Mouse (Mus musculus) intestine, embryonic 16.5 days (tissue): ENCODE results near the gene Rnf43. TPM values are rescaled to one million over a fixed set of nuclear protein-coding genes. Genes with fewer than 3 reads are reported as not detected.

Experiments used
- ATAC-seq: fragments of 200-750 bp; cut with Nextera tagmentation; 2 replicates; pipeline ENCODE4 v1.8.0; 2017; ENCODE audit warnings: moderate TSS enrichment, moderate library complexity
- H3K27ac ChIP-seq: fragments of 300-500 bp; sonication (generic); 2 replicates; pipeline ENCODE4 v1.5.1; 2014; ENCODE audit warnings: mild to moderate bottlenecking, low read length
- H3K27me3 ChIP-seq: fragments of 300-500 bp; sonication (generic); replicated peaks from 2 replicates; pipeline ENCODE4 v1.6.1; 2014; ENCODE audit warnings: low read length, control low read depth, mixed read lengths; ENCODE audit not compliant: control insufficient read depth, insufficient read depth
- H3K36me3 ChIP-seq: fragments of 300-500 bp; sonication (generic); 2 replicates; pipeline ENCODE4 v1.6.1; 2014; ENCODE audit warnings: low read length, control low read depth; ENCODE audit not compliant: control insufficient read depth, insufficient read depth
- H3K4me1 ChIP-seq: fragments of 300-500 bp; sonication (generic); 2 replicates; pipeline ENCODE4 v1.6.1; 2014; ENCODE audit warnings: low read length, control low read depth, mixed read lengths; ENCODE audit not compliant: control insufficient read depth, insufficient read depth
- H3K4me2 ChIP-seq: fragments of 300-500 bp; sonication (generic); 2 replicates; pipeline ENCODE4 v1.6.1; 2014; ENCODE audit warnings: low read depth, low read length, control low read depth
- H3K4me3 ChIP-seq: fragments of 300-500 bp; sonication (generic); 2 replicates; pipeline ENCODE4 v1.5.1; 2014; ENCODE audit warnings: mild to moderate bottlenecking, low read length
- H3K9ac ChIP-seq: fragments of 300-500 bp; sonication (generic); 2 replicates; pipeline ENCODE4 v1.6.1; 2014; ENCODE audit warnings: low read depth, low read length
- H3K9me3 ChIP-seq: fragments of 300-500 bp; sonication (generic); 2 replicates; pipeline ENCODE4 v1.6.1; 2016; ENCODE audit warnings: low read length, control low read depth; ENCODE audit not compliant: control insufficient read depth
- WGBS: fragments of 180-500 bp; shearing (Covaris S2); extraction: QIAGEN DNeasy Blood & Tissue Kit; methylation state at CpG from one replicate; pipeline ENCODE4 v1.1.7; 2014; 5-methylcytosine and 5-hydroxymethylcytosine counted together
- polyA plus RNA-seq: library from polyadenylated mRNA; unstranded; fragments of >200 nt; fragmentation: Nextera tagmentation; extraction: Ambion mirVana; gene quantifications from 2 replicates; pipeline ENCODE4 v1.2.1, GENCODE M21; 2015

Rnf43 gene
- polyA plus RNA-seq, result 11.2 and 12.4 TPM in 2 replicates

DNA sequence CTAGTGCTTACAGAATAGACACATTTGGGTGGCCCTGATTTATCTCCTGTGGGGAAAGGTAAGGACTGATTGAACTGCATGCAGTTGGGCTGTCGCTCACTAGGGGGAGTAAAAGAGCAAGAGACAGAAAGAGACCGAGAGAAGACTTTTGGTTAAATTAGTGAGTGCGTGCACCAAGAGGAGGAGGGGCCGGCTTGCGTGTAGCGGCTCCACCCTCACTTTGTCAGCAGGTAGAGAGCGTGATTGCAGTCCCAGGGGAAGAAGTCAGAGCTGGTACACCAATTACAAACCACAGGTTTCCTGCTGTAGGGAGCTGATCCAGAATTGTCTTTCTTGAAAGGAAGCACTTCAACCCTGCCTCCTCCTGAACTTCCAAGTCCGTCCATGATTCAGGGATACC lies at the start of gene Rnf43:
TSS of gene Rnf43 (plus strand) at position 316 of the 400 bp plus-strand sequence.
- H3K27ac ChIP-seq, result peak within 1 kb of the TSS; percentile 88
- H3K9ac ChIP-seq, result peak within 1 kb of the TSS; percentile 72
- ATAC-seq, result peak; percentile 96
- H3K27me3 ChIP-seq, result no peaks in the 10 kb centered on the region
- no peaks in the 10 kb centered on the region for H3K9me3 ChIP-seq
- under 1% methylated on average over 8 of the region's 8 CpGs for WGBS
- H3K4me2 ChIP-seq, result peak within 1 kb of the TSS; percentile 46
- H3K4me1 ChIP-seq, result no peaks in the 10 kb centered on the region
- peak within 1 kb of the TSS; percentile 55 for H3K4me3 ChIP-seq
- no peaks in the 10 kb centered on the region for H3K36me3 ChIP-seq

DNA sequence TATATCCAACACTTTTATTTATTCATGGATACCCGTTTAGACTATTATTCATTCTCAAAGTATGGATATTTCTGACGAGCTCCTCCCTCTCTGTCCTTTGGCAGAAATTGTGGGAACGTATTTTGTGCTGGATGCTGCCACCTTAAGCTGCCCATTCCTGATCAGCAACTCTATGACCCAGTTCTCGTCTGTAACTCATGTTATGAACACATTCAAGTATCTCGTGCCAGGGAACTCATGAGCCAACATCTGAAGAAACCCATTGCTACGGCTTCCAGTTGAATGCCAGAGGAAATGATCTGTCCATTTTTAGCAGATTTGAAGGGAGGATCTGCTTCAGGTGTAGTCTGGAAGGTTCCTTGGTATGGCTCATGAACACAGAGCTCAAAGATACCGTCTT lies 48.5 kb upstream of the Rnf43 start:
- no peaks in the 10 kb centered on the region for H3K27me3 ChIP-seq
- H3K9ac ChIP-seq, result no peak overlapping the region
- no peaks in the 10 kb centered on the region for H3K4me1 ChIP-seq
- WGBS, result 91% methylated on average over 7 of the region's 7 CpGs
- no peak overlapping the region for H3K27ac ChIP-seq
- peaks cover 61% of the 10 kb centered on the region for H3K36me3 ChIP-seq
- no peak for ATAC-seq
- H3K4me2 ChIP-seq, result no peak overlapping the region
- 0 out of 2 replicates have a peak, but pooled peaks cover 5% of the 10 kb centered on the region for H3K9me3 ChIP-seq
- no peak overlapping the region for H3K4me3 ChIP-seq

DNA sequence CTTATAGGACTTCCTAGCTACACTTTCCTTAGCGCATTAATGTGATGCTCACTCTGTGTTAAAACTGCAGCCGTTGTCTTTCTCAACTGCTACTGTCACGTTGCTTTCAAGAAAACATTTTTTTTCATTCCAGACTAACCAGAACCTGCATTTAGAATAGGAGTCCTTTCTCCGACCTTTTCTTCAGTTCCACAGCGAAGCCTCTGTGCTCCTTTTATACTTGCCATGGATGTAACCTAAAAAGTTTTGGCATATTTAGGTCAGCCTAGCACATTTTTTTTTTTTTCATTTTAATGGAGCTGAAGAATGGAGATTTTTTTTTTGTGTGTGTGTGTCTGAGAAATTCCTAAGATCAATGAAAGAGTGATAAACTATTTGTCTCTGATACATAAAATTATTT lies 47.0 kb upstream of the Rnf43 start:
- Histone ChIP-seq H3K27ac (no peak overlapping the region), H3K4me2 (no peak overlapping the region), H3K27me3 (no peaks in the 10 kb centered on the region), H3K9me3 (0 out of 2 replicates have a peak, but pooled peaks cover 5% of the 10 kb centered on the region), H3K4me3 (no peak overlapping the region), H3K4me1 (no peaks in the 10 kb centered on the region), H3K9ac (no peak overlapping the region), H3K36me3 (peaks cover 58% of the 10 kb centered on the region)
- 90% methylated on average over 5 of the region's 5 CpGs for WGBS
- ATAC-seq, result no peak

DNA sequence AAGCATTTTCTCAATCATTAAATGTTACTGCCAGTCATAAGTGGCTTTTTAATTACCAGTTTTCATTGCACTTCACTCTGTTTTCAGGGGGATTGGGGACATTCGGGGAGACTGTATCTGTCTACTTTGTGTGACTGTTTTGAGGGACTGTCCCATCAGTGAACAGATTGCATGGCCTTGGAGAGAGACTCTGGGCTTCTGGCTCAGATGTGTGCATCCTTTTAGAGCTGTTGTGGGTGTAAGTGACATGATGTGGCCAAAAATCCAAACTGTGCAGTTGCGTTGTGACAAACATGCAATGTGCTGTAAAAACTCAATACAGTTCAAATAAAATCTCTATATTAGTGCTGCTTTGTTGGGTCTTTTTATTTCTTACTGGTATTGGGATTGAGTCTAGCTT lies 46.6 kb upstream of the Rnf43 start:
- Histone ChIP-seq H3K4me3 (no peak overlapping the region), H3K9me3 (0 out of 2 replicates have a peak, but pooled peaks cover 5% of the 10 kb centered on the region), H3K36me3 (peaks cover 58% of the 10 kb centered on the region), H3K27ac (no peak overlapping the region), H3K9ac (no peak overlapping the region), H3K4me2 (no peak overlapping the region), H3K27me3 (no peaks in the 10 kb centered on the region), H3K4me1 (no peaks in the 10 kb centered on the region)
- WGBS, result 95% methylated on average over 2 of the region's 2 CpGs
- no peak for ATAC-seq

DNA sequence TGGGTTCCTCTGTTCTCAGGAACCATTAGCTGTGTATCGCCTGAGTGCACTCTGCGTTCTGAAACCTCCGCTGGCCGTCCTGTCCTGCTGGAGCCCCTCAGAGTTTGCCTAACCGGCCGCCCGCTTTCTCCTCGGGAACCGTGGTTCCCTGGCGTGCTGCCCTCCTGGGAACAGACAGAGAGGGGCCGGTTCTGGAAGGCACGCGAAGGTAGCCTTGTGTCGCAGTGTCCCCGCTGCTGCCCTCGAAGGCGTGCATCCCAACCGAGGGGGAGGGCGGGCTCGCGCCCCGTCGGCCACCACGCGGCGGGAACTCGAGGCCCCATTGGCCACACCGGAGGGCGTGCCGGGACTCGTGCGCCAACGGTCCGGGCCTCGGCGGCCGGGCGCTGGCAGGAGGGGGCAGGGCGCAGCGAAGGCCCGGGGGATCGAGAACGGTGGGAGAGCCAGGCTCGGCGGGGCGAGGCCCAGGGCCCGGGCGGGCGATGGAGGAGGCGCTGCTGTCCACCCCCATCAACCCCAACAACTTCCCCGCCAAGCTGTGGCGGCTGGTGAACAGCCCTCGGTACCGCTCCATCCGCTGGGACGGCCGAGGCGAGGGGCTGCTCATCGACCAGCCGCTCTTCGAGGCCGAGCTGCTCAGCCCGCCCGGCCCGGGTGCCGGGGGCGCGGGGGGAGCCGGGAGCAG lies 45.6 kb upstream of the Rnf43 start, which contains the start of gene Hsf5:
TSS of gene Hsf5 (plus strand) at position 375 of the 685 bp plus-strand sequence.
- Histone ChIP-seq H3K9me3 (0 out of 2 replicates have a peak, but pooled peaks cover 5% of the 10 kb centered on the region), H3K4me3 (no peak within 1 kb of the TSS), H3K27ac (no peak within 1 kb of the TSS), H3K9ac (no peak within 1 kb of the TSS), H3K27me3 (no peaks in the 10 kb centered on the region), H3K36me3 (peaks cover 49% of the 10 kb centered on the region), H3K4me2 (no peak within 1 kb of the TSS), H3K4me1 (no peaks in the 10 kb centered on the region)
- 91% methylated on average over 67 of the region's 69 CpGs for WGBS
- ATAC-seq, result no peak

DNA sequence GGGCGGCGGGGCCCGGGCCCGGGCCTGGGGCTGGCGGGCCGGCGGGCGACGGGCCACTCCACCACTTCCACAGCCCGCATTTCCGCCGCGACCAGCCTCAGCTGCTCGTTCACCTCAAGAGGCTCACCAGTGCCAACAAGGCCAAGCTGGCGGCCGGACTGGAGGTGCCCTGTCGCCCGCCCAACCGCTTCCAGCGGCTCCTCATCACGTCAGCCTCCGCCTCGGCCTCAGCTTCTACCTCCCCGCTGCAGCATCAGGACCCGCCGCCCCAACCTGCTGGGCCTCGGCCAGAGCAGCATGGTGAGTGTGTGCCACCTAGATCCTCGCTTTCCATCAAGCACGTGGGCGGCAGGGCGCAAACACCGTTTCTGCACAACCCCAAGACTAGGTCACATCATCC lies 44.9 kb upstream of the Rnf43 start:
- no peak for ATAC-seq
- H3K4me3 ChIP-seq, result no peak overlapping the region
- no peak overlapping the region for H3K9ac ChIP-seq
- H3K9me3 ChIP-seq, result 0 out of 2 replicates have a peak, but pooled peaks cover 5% of the 10 kb centered on the region
- H3K4me2 ChIP-seq, result no peak overlapping the region
- no peaks in the 10 kb centered on the region for H3K27me3 ChIP-seq
- H3K27ac ChIP-seq, result no peak overlapping the region
- 95% methylated on average over 32 of the region's 32 CpGs for WGBS
- peaks cover 43% of the 10 kb centered on the region for H3K36me3 ChIP-seq
- no peaks in the 10 kb centered on the region for H3K4me1 ChIP-seq

DNA sequence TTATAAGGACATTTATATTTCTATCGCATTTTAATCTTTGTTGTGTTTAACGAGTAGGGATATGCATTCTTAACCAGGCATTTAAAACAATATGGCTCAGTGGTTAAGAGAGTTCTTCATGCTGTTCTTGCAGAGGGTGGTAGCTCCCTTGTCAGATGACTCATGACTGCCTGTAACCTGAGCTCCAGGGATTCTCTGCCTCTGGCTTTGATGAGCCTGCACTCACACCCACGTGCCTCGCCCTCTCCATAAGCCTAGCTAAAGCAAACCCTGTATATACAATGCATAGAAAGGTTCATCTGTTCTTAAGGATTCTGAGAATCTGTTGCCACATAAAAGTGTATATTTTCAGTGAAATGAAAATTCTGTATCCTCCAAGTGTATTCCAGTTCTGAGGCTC lies 39.4 kb upstream of the Rnf43 start:
- Histone ChIP-seq H3K4me3 (no peak overlapping the region), H3K9ac (no peak overlapping the region), H3K4me1 (no peaks in the 10 kb centered on the region), H3K36me3 (no peaks in the 10 kb centered on the region), H3K27ac (no peak overlapping the region), H3K4me2 (no peak overlapping the region), H3K9me3 (no peaks in the 10 kb centered on the region), H3K27me3 (no peaks in the 10 kb centered on the region)
- ATAC-seq, result no peak
- 62% methylated on average over 4 of the region's 4 CpGs for WGBS

DNA sequence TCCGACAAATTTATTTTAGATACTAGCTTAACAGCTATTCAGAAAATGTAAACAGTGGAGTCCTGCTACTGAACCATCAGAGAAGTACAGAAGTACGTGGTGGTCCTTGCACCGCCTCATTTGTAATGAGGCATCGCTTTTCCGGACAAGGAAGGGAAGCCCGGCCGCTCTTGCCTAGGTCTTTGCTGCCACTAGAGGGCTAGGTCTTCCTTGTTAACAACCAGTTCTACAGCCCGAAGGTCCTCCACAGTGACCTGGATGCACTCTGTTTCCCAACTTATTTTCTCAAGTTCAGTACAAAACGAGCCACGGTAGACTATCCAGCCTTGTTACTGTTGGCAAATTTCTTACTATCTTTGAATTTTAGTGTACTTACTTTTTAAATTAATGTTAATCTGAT lies 32.7 kb upstream of the Rnf43 start:
- no peak overlapping the region for H3K27ac ChIP-seq
- H3K4me1 ChIP-seq, result peaks cover 2% of the 10 kb centered on the region; the same call in 1 of the 2 replicates
- no peak overlapping the region for H3K4me3 ChIP-seq
- 25% methylated on average over 10 of the region's 10 CpGs for WGBS
- H3K9ac ChIP-seq, result no peak overlapping the region
- no peak overlapping the region for H3K4me2 ChIP-seq
- ATAC-seq, result peak; percentile 46; the same call in 1 of the 2 replicates
- no peaks in the 10 kb centered on the region for H3K9me3 ChIP-seq
- no peaks in the 10 kb centered on the region for H3K27me3 ChIP-seq
- H3K36me3 ChIP-seq, result no peaks in the 10 kb centered on the region

DNA sequence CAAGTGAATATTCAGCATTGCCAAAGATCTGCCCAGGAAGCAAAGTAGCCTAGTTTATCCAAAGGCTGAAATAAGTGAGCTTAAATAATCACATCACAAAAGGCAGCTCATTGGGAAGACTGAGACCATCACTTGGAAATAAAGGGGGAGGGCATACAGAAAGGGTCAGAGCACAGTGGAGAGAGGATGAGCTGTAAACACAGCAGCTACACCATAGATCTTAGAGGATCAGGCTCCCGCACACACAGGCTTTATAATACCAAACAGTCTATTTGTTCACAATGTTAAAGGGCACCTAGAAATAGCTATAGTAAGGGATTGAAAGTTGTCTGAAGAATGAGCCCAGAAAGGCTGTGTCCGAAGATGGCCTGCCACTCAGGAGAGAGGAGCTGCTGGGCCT lies 23.7 kb upstream of the Rnf43 start:
- H3K9ac ChIP-seq, result peak overlapping the region; percentile 86
- H3K9me3 ChIP-seq, result no peaks in the 10 kb centered on the region
- no peaks in the 10 kb centered on the region for H3K36me3 ChIP-seq
- peak overlapping the region; percentile 91 for H3K4me2 ChIP-seq
- H3K4me1 ChIP-seq, result 0 out of 2 replicates have a peak, but pooled peaks cover 2% of the 10 kb centered on the region
- 21% methylated on average over 2 of the region's 2 CpGs for WGBS
- H3K27ac ChIP-seq, result peak overlapping the region; percentile 70
- ATAC-seq, result peak; percentile 72
- peak overlapping the region; percentile 55 for H3K4me3 ChIP-seq
- no peaks in the 10 kb centered on the region for H3K27me3 ChIP-seq
